Mouse (Mus musculus) E14TG2a.4 (cell line): Measurements from ENCODE around the gene Obp2b.

Experiments
- CTCF ChIP-seq: conservative IDR thresholded peaks from 2 replicates; pipeline ENCODE4 v1.5.1; 2014; ENCODE audit warnings: low read length
- POU5F1 ChIP-seq: IDR thresholded peaks from 2 replicates; pipeline ENCODE4 v1.6.1; 2014; ENCODE audit warnings: low read length, borderline replicate concordance

DNA sequence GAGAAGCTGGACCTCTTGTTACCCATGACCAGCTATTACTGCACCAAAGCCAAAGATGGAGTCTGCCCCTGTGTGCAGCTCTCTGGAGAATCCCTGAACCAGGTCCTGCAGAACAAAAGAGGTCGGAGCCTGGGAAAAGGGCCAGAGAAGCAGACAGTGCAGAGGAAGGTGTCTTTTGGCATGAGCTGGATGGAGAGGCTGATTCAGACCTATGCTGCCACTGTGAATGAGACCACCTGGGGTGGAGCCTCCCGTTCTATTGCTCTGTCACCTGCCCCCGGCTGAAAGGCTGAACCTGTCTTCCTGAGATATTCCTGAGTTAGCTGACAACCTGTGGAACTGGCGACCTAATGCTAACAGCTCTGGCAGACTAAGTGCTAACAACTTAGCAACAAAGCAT is 44.1 kb downstream of the Obp2b start:
- TF ChIP-seq CTCF (no peak), POU5F1 (no peak)
